Mouse (Mus musculus) MEL (cell line): ENCODE data around the gene Slc45a1. TPM values are rescaled to one million over a fixed set of nuclear protein-coding genes. Genes with fewer than 3 reads are reported as not detected.

ENCODE experiments used
- polyA plus RNA-seq, 2 experiments: library from polyadenylated mRNA; stranded (reverse) in 1 of 2; unstranded in 1 of 2; fragments of >175 nt in 1 of 2; fragments of >200 nt in 1 of 2; gene quantifications; 2 replicates each; pipeline versions ENCODE4 v1.2.1 to v1.2.4; 2012; ENCODE audit warnings: low replicate concordance in 2 of 2, low read depth in 1 of 2; ENCODE audit not compliant: insufficient read length in 2 of 2, insufficient read depth in 1 of 2, missing spikeins in 1 of 2
- total RNA-seq: library from RNA; depleted of rRNA; stranded (reverse); fragments of 300-350 nt; gene quantifications from 2 replicates; pipeline ENCODE4 v1.2.3, GENCODE M21; 2012; rRNA removed

Gene Slc45a1
- total and polyA plus RNA-seq, 3 experiments, result not detected

Other genes starting within 250 kb of the Slc45a1 start
- gene Errfi1, start 201.7 kb upstream of the Slc45a1 start, total RNA-seq, result 2.1 and 2.3 TPM in 2 replicates
- 1 to 10 TPM in 1 of 2 experiments, not detected in 1; 2.7 TPM for gene Errfi1, start 201.7 kb upstream of the Slc45a1 start, polyA plus RNA-seq